Mouse (Mus musculus) liver, embryonic 18 days (tissue): ENCODE data around the gene Gm8765. TPM values are rescaled to one million over a fixed set of nuclear protein-coding genes. Genes with fewer than 3 reads are reported as not detected.

Experiments
- polyA plus RNA-seq: library from polyadenylated mRNA; depleted of rRNA; stranded (reverse); fragments of >200 nt; gene quantifications from 2 replicates; pipeline ENCODE4 v1.2.3, GENCODE M21; 2012; rRNA removed

Gm8765 gene
- polyA plus RNA-seq = not detected in 2 replicates

GRCm38 (mm10) chr13:50698012-50698411, at the start of gene Gm8765:
Gene Gm8765, plus strand, starts transcription at chr13:50698312.

Other genes starting within 250 kb of the Gm8765 start
- not detected in 2 replicates for gene Nutm2, start 231.0 kb upstream of the Gm8765 start, polyA plus RNA-seq
- gene Gm904, start 55.1 kb upstream of the Gm8765 start, polyA plus RNA-seq = not detected in 2 replicates